Mouse (Mus musculus) adrenal gland, postnatal 10 days (tissue): ENCODE data around the gene Pcca. TPM values are rescaled to one million over a fixed set of nuclear protein-coding genes. Genes with fewer than 3 reads are reported as not detected.

ENCODE experiments used
- DNase-seq: peaks from one replicate; pipeline ENCODE4 v3.0.0; 2021; ENCODE audit warnings: mixed read lengths
- total RNA-seq, 2 experiments: library from RNA; stranded (reverse); gene quantifications; 2 replicates each; pipeline ENCODE4 v1.2.3; 2021

The Pcca gene
- total RNA-seq, 2 experiments from 2014 or later: 167 to 170 TPM

GRCm38 (mm10) chr14:122837018-122837417, 302.9 kb downstream of the Pcca start:
- no peak for DNase-seq

- DNase-seq: no peak
Measured at GRCm38 (mm10) chr14:122852506-122853057, 318.5 kb downstream of the Pcca start.

GRCm38 (mm10) chr14:122859792-122860191, 325.7 kb downstream of the Pcca start:
- DNase-seq: no peak

GRCm38 (mm10) chr14:122862623-122863022, 328.5 kb downstream of the Pcca start:
- no peak for DNase-seq

GRCm38 (mm10) chr14:122865462-122866129, 331.5 kb downstream of the Pcca start:
- no peak for DNase-seq

- DNase-seq: no peak
Measured at GRCm38 (mm10) chr14:122867531-122868285, 333.6 kb downstream of the Pcca start.

- DNase-seq: peak; percentile 63
Measured at GRCm38 (mm10) chr14:122869831-122870230, 335.7 kb downstream of the Pcca start.

GRCm38 (mm10) chr14:122871841-122872580, 337.9 kb downstream of the Pcca start:
- DNase-seq: no peak

- DNase-seq: no peak
Measured at GRCm38 (mm10) chr14:122872612-122873011, 338.5 kb downstream of the Pcca start.

- no peak for DNase-seq
Measured at GRCm38 (mm10) chr14:122875056-122875455, 340.9 kb downstream of the Pcca start.

- no peak for DNase-seq
Measured at GRCm38 (mm10) chr14:122875636-122876035, 341.5 kb downstream of the Pcca start.

- peak; percentile 83 for DNase-seq
Measured at GRCm38 (mm10) chr14:122876163-122876562, 342.0 kb downstream of the Pcca start.

- peak; percentile 37 for DNase-seq
Measured at GRCm38 (mm10) chr14:122876723-122877122, 342.6 kb downstream of the Pcca start.

GRCm38 (mm10) chr14:122877787-122878186, 343.7 kb downstream of the Pcca start:
- no peak for DNase-seq

GRCm38 (mm10) chr14:122880291-122880690, 346.2 kb downstream of the Pcca start:
- no peak for DNase-seq

- DNase-seq: no peak
Measured at GRCm38 (mm10) chr14:122881699-122882098, 347.6 kb downstream of the Pcca start.

GRCm38 (mm10) chr14:122882201-122882639, 348.1 kb downstream of the Pcca start:
- DNase-seq: no peak

- DNase-seq: no peak
Measured at GRCm38 (mm10) chr14:122882795-122883409, 348.8 kb downstream of the Pcca start.

- no peak for DNase-seq
Measured at GRCm38 (mm10) chr14:122883410-122883806, 349.3 kb downstream of the Pcca start.

GRCm38 (mm10) chr14:122883821-122884584, 349.9 kb downstream of the Pcca start:
- DNase-seq: no peak

- no peak for DNase-seq
Measured at GRCm38 (mm10) chr14:122885893-122886292, 351.8 kb downstream of the Pcca start.
